Mouse (Mus musculus): ENCODE measurements around the gene Macrod2. TPM values are rescaled to one million over a fixed set of nuclear protein-coding genes. Genes with fewer than 3 reads are reported as not detected.

Macrod2 gene
- polyA plus RNA-seq, 1 experiment from 2014 or later: 23.7 TPM

GRCm38 (mm10) chr2:141962868-141963267 lies 1567.8 kb downstream of the Macrod2 start:
- H3K9me3 ChIP-seq: no peaks in the 10 kb centered on the region
- no peaks in the 10 kb centered on the region for H3K27me3 ChIP-seq (replicated peaks)
- H3K4me3 ChIP-seq: no peak overlapping the region
- no peak overlapping the region for H3K27ac ChIP-seq (replicated peaks)
- 60% methylated on average over 1 of the region's 1 CpGs for WGBS
- H3K4me2 ChIP-seq: no peak overlapping the region
- H3K9ac ChIP-seq: no peak overlapping the region
- H3K4me1 ChIP-seq: no peaks in the 10 kb centered on the region
- H3K36me3 ChIP-seq: no peaks in the 10 kb centered on the region
- no peak for ATAC-seq (ENCODE audit: extremely low read depth, insufficient number of reproducible peaks, low FRiP score, low TSS enrichment)

- Histone ChIP-seq H3K27me3 (replicated peaks) (peaks cover 8% of the 10 kb centered on the region; the same call in 1 of the 2 replicates), H3K9ac (no peak overlapping the region), H3K4me3 (no peak overlapping the region), H3K4me2 (no peak overlapping the region), H3K9me3 (peaks cover 4% of the 10 kb centered on the region; the same call in 1 of the 2 replicates), H3K4me1 (no peaks in the 10 kb centered on the region), H3K27ac (replicated peaks) (no peak overlapping the region), H3K36me3 (no peaks in the 10 kb centered on the region)
- 71% methylated on average over 7 of the region's 7 CpGs for WGBS
- ATAC-seq (ENCODE audit: extremely low read depth, insufficient number of reproducible peaks, low FRiP score, low TSS enrichment): no peak
Observed at GRCm38 (mm10) chr2:141983664-141984395, 1588.7 kb downstream of the Macrod2 start.

GRCm38 (mm10) chr2:141998901-141999300 lies 1603.8 kb downstream of the Macrod2 start:
- Histone ChIP-seq H3K9ac (no peak overlapping the region), H3K4me1 (no peaks in the 10 kb centered on the region), H3K36me3 (no peaks in the 10 kb centered on the region), H3K27me3 (replicated peaks) (peaks cover 75% of the 10 kb centered on the region), H3K4me2 (no peak overlapping the region), H3K27ac (replicated peaks) (no peak overlapping the region), H3K9me3 (no peaks in the 10 kb centered on the region), H3K4me3 (no peak overlapping the region)
- no peak for ATAC-seq (ENCODE audit: extremely low read depth, insufficient number of reproducible peaks, low FRiP score, low TSS enrichment)
- WGBS: 68% methylated on average over 6 of the region's 6 CpGs

GRCm38 (mm10) chr2:142024534-142025155 lies 1629.5 kb downstream of the Macrod2 start:
- Histone ChIP-seq H3K4me1 (no peaks in the 10 kb centered on the region), H3K36me3 (no peaks in the 10 kb centered on the region), H3K9me3 (no peaks in the 10 kb centered on the region), H3K27me3 (replicated peaks) (no peaks in the 10 kb centered on the region), H3K4me3 (no peak overlapping the region), H3K27ac (replicated peaks) (no peak overlapping the region), H3K4me2 (no peak overlapping the region), H3K9ac (no peak overlapping the region)
- WGBS: 76% methylated on average over 4 of the region's 4 CpGs
- no peak for ATAC-seq (ENCODE audit: extremely low read depth, insufficient number of reproducible peaks, low FRiP score, low TSS enrichment)

- no peaks in the 10 kb centered on the region for H3K4me1 ChIP-seq
- no peak overlapping the region for H3K27ac ChIP-seq (replicated peaks)
- no peak overlapping the region for H3K4me2 ChIP-seq
- no peak overlapping the region for H3K9ac ChIP-seq
- no peaks in the 10 kb centered on the region for H3K36me3 ChIP-seq
- no peaks in the 10 kb centered on the region for H3K27me3 ChIP-seq (replicated peaks)
- no peak overlapping the region for H3K4me3 ChIP-seq
- ATAC-seq (ENCODE audit: extremely low read depth, insufficient number of reproducible peaks, low FRiP score, low TSS enrichment): no peak
- no peaks in the 10 kb centered on the region for H3K9me3 ChIP-seq
Observed at GRCm38 (mm10) chr2:142026721-142027120, 1631.6 kb downstream of the Macrod2 start.

GRCm38 (mm10) chr2:142030756-142031646 lies 1635.9 kb downstream of the Macrod2 start:
- Histone ChIP-seq H3K27ac (replicated peaks) (no peak overlapping the region), H3K4me2 (no peak overlapping the region), H3K36me3 (no peaks in the 10 kb centered on the region), H3K4me3 (no peak overlapping the region), H3K9ac (no peak overlapping the region), H3K4me1 (no peaks in the 10 kb centered on the region), H3K9me3 (no peaks in the 10 kb centered on the region), H3K27me3 (replicated peaks) (no peaks in the 10 kb centered on the region)
- no peak for ATAC-seq (ENCODE audit: extremely low read depth, insufficient number of reproducible peaks, low FRiP score, low TSS enrichment)
- WGBS: 63% methylated on average over 10 of the region's 10 CpGs

- no peaks in the 10 kb centered on the region for H3K9me3 ChIP-seq
- no peak overlapping the region for H3K9ac ChIP-seq
- peaks cover 14% of the 10 kb centered on the region for H3K4me1 ChIP-seq
- no peak overlapping the region for H3K4me3 ChIP-seq
- WGBS: 91% methylated on average over 6 of the region's 6 CpGs
- no peak overlapping the region for H3K4me2 ChIP-seq
- H3K36me3 ChIP-seq: no peaks in the 10 kb centered on the region
- no peak for ATAC-seq (ENCODE audit: extremely low read depth, insufficient number of reproducible peaks, low FRiP score, low TSS enrichment)
- H3K27me3 ChIP-seq (replicated peaks): no peaks in the 10 kb centered on the region
- no peak overlapping the region for H3K27ac ChIP-seq (replicated peaks)
Observed at GRCm38 (mm10) chr2:142055576-142055975, 1660.5 kb downstream of the Macrod2 start.

- peak overlapping the region; percentile 35 for H3K4me3 ChIP-seq
- peak overlapping the region; percentile 62 for H3K4me2 ChIP-seq
- ATAC-seq (ENCODE audit: extremely low read depth, insufficient number of reproducible peaks, low FRiP score, low TSS enrichment): no peak
- WGBS: 23% methylated on average over 14 of the region's 14 CpGs
- no peaks in the 10 kb centered on the region for H3K27me3 ChIP-seq (replicated peaks)
- peaks cover 14% of the 10 kb centered on the region for H3K4me1 ChIP-seq
- H3K36me3 ChIP-seq: no peaks in the 10 kb centered on the region
- no peaks in the 10 kb centered on the region for H3K9me3 ChIP-seq
- H3K27ac ChIP-seq (replicated peaks): peak overlapping the region; percentile 65
- 0 out of 2 replicates have a peak overlapping the region, but pooled peaks have one; percentile 50 for H3K9ac ChIP-seq
Observed at GRCm38 (mm10) chr2:142057889-142058750, 1663.0 kb downstream of the Macrod2 start.

- Histone ChIP-seq H3K27ac (replicated peaks) (peak overlapping the region; percentile 65), H3K4me2 (peak overlapping the region; percentile 62), H3K4me3 (peak overlapping the region; percentile 35), H3K27me3 (replicated peaks) (no peaks in the 10 kb centered on the region), H3K36me3 (no peaks in the 10 kb centered on the region), H3K4me1 (peaks cover 14% of the 10 kb centered on the region), H3K9me3 (no peaks in the 10 kb centered on the region), H3K9ac (0 out of 2 replicates have a peak overlapping the region, but pooled peaks have one; percentile 50)
- no peak for ATAC-seq (ENCODE audit: extremely low read depth, insufficient number of reproducible peaks, low FRiP score, low TSS enrichment)
- WGBS: 47% methylated on average over 2 of the region's 2 CpGs
Observed at GRCm38 (mm10) chr2:142058751-142059090, 1663.6 kb downstream of the Macrod2 start.

GRCm38 (mm10) chr2:142108947-142109346 lies 1713.8 kb downstream of the Macrod2 start:
- peaks cover 30% of the 10 kb centered on the region for H3K27me3 ChIP-seq (replicated peaks)
- H3K9me3 ChIP-seq: no peaks in the 10 kb centered on the region
- no peaks in the 10 kb centered on the region for H3K36me3 ChIP-seq
- H3K27ac ChIP-seq (replicated peaks): no peak overlapping the region
- no peak overlapping the region for H3K4me3 ChIP-seq
- no peak for ATAC-seq (ENCODE audit: extremely low read depth, insufficient number of reproducible peaks, low FRiP score, low TSS enrichment)
- no peaks in the 10 kb centered on the region for H3K4me1 ChIP-seq
- no peak overlapping the region for H3K9ac ChIP-seq
- H3K4me2 ChIP-seq: no peak overlapping the region
- WGBS: 64% methylated on average over 3 of the region's 3 CpGs
